Mouse (Mus musculus) lung, adult 2 months (tissue): ENCODE measurements at regions not wholly inside any gene's neighbourhood (a gene's known extent, or its start where the extent isn't known, plus 50 kb on each side); places are given as distances from the start of the nearest gene placed in this dataset.

Source experiments
- DNase-seq: peaks from one replicate; pipeline ENCODE4 v3.0.0; 2022
- H3K4me1 ChIP-seq: fragments of 200-500 bp; 2 replicates; pipeline ENCODE4 v1.6.1; 2011; ENCODE audit warnings: low read length; ENCODE audit not compliant: control insufficient read depth, insufficient read depth
- H3K4me3 ChIP-seq: fragments of 200-500 bp; replicated peaks from 2 replicates; pipeline ENCODE3; 2011; ENCODE audit warnings: low read depth, mild to moderate bottlenecking, control low read depth, low read length; ENCODE audit errors: extremely low read depth
- CTCF ChIP-seq: fragments of 200-500 bp; IDR thresholded peaks from 2 replicates; pipeline ENCODE4 v1.5.1; 2011; ENCODE audit warnings: mild to moderate bottlenecking, low read length, control low read depth; ENCODE audit not compliant: insufficient read depth
- POLR2A ChIP-seq: fragments of 200-500 bp; IDR thresholded peaks from 2 replicates; pipeline ENCODE4 v1.6.1; 2011; ENCODE audit warnings: low read depth, mild to moderate bottlenecking, control low read depth, low read length, borderline replicate concordance; ENCODE audit errors: extremely low read depth
- WGBS: fragments of 180-500 bp; shearing (Covaris S2); methylation state at CpG from one replicate; pipeline ENCODE4 v1.1.7; 2018; 5-methylcytosine and 5-hydroxymethylcytosine counted together

GRCm38 (mm10) chr5:118815783-118816182, 255.3 kb downstream of the Med13l start:
- Histone ChIP-seq H3K4me3 (no peak overlapping the region), H3K4me1 (no peaks in the 10 kb centered on the region)
- TF ChIP-seq CTCF (no peak), POLR2A (no peak)
- WGBS, result 68% methylated on average over 5 of the region's 5 CpGs
- DNase-seq, result no peak

GRCm38 (mm10) chr5:118818294-118818693, 257.8 kb downstream of the Med13l start:
- no peaks in the 10 kb centered on the region for H3K4me1 ChIP-seq
- TF ChIP-seq POLR2A, result no peak
- TF ChIP-seq CTCF, result no peak
- WGBS, result 47% methylated on average over 7 of the region's 7 CpGs
- H3K4me3 ChIP-seq, result no peak overlapping the region
- DNase-seq, result no peak

DNA sequence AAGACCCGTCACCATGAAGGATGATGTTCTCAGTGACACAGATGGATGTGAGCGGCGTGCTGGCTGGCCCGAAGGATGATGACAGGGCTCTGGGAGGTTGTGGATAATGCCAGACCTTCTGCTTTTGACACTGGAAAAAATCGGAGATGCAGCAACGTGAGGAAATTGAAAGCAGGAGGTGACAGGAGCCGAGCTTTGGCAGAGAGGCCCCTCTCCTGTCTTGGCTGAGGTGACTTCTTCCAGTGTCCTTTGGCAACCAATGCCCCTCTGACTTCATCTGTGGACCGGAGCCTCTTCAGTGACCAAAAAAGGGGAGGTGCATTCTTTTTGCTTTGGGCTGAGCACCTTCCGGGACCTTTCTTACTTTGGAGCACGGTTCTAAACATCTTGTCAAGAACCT, 264.3 kb downstream of the Med13l start:
- no peak overlapping the region for H3K4me3 ChIP-seq
- no peak for DNase-seq
- H3K4me1 ChIP-seq, result no peaks in the 10 kb centered on the region
- TF ChIP-seq CTCF (no peak), POLR2A (no peak)
- 72% methylated on average over 10 of the region's 10 CpGs for WGBS

- DNase-seq, result no peak
- Histone ChIP-seq H3K4me1 (no peaks in the 10 kb centered on the region), H3K4me3 (no peak overlapping the region)
- TF ChIP-seq POLR2A, result no peak
- no peak for TF ChIP-seq CTCF
- WGBS, result 83% methylated on average over 14 of the region's 14 CpGs
These were observed 268.7 kb downstream of the Med13l start for GRCm38 (mm10) chr5:118829031-118829698.

- WGBS, result 32% methylated on average over 6 of the region's 6 CpGs
- no peak for DNase-seq
- TF ChIP-seq POLR2A (no peak), CTCF (no peak)
- H3K4me3 ChIP-seq, result no peak overlapping the region
- no peaks in the 10 kb centered on the region for H3K4me1 ChIP-seq
These were observed 272.2 kb downstream of the Med13l start for GRCm38 (mm10) chr5:118832701-118833100.

DNA sequence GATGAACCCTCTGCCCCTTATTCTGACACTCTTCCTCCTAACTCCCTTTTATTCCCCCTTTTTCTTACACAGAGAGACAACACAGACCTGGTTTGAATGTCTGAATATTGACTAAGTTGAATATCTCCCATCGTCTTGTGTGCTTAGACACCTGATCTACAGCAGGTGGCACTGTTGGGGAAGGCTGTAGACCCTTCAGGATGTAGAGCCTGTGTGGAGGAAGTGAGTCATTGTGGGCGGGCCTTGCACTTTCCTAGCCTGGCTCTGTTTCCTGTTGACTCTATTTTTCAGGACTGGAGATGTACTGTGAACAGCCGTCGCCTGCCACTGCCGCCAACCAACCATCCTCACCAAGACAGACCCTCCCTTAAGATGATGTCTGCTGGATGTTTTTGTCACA, 273.6 kb downstream of the Med13l start:
- no peak for TF ChIP-seq CTCF
- TF ChIP-seq POLR2A, result no peak
- WGBS, result 70% methylated on average over 5 of the region's 5 CpGs
- DNase-seq, result no peak
- Histone ChIP-seq H3K4me1 (no peaks in the 10 kb centered on the region), H3K4me3 (no peak overlapping the region)

DNA sequence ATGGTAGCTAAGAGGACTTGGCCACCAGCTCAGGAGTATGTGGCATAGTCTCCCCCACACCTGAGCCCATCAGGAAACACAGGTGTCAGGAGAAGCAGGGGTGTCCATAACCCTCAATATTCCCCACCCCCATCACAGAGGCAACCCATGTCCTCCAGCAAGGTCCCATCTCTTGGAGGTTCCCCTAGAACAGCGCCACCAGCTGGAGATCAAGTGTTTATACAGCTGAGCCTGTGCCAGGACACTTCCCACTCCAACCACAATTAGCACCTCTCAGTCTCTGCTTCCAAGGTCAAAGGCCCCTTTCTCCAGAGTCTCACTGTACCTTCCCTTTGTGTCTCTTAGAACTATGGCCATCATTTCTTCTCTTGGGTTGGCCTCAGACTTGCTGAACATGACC, 276.5 kb downstream of the Med13l start:
- DNase-seq, result no peak
- TF ChIP-seq CTCF, result no peak
- no peak for TF ChIP-seq POLR2A
- WGBS, result 33% methylated on average over 1 of the region's 1 CpGs
- no peaks in the 10 kb centered on the region for H3K4me1 ChIP-seq
- H3K4me3 ChIP-seq, result no peak overlapping the region

DNA sequence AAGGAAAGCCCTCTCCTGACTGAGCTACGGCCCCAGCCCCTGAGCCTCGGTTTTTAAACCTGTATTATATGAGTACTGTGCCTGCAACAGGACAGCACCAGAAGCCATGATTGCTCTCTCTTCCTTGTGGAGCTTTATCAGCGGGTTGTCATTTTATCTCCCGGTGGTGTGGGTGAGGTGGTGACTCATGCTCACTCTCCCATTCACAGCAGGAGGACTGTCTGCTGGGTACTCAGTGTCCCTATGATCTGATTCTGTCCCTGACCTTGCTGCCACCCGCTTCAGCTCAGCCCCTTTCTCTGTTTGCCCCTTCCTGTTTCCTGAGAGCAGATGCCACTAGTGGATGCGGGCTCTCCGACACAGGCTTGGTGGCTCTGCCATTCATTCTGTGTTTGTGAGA, 277.9 kb downstream of the Med13l start:
- no peak for DNase-seq
- Histone ChIP-seq H3K4me3 (no peak overlapping the region), H3K4me1 (no peaks in the 10 kb centered on the region)
- WGBS, result 54% methylated on average over 7 of the region's 7 CpGs
- TF ChIP-seq CTCF (no peak), POLR2A (no peak)

DNA sequence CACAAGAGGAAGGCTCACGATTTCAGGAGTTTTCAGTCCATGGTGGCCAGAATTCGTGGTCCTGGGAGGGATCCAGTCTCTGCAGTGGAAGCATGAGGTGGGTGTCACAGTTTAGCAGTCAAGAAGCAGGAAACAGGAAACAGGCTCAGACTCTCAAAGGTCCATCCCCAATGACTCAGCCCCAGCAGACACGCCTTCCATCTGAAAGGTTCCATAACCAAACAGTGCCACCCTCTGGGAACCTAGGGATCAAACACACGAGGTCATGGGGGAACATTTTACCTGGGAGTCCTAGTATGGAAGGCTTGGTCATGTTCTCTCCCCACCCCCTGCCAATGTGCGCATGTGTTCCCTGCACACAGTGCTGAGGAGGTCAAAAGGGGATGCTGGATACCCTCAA, 279.4 kb downstream of the Med13l start:
- TF ChIP-seq POLR2A (no peak), CTCF (0 out of 2 replicates have a peak, but pooled peaks have one; percentile 4)
- H3K4me1 ChIP-seq, result no peaks in the 10 kb centered on the region
- no peak overlapping the region for H3K4me3 ChIP-seq
- 48% methylated on average over 5 of the region's 5 CpGs for WGBS
- no peak for DNase-seq

DNA sequence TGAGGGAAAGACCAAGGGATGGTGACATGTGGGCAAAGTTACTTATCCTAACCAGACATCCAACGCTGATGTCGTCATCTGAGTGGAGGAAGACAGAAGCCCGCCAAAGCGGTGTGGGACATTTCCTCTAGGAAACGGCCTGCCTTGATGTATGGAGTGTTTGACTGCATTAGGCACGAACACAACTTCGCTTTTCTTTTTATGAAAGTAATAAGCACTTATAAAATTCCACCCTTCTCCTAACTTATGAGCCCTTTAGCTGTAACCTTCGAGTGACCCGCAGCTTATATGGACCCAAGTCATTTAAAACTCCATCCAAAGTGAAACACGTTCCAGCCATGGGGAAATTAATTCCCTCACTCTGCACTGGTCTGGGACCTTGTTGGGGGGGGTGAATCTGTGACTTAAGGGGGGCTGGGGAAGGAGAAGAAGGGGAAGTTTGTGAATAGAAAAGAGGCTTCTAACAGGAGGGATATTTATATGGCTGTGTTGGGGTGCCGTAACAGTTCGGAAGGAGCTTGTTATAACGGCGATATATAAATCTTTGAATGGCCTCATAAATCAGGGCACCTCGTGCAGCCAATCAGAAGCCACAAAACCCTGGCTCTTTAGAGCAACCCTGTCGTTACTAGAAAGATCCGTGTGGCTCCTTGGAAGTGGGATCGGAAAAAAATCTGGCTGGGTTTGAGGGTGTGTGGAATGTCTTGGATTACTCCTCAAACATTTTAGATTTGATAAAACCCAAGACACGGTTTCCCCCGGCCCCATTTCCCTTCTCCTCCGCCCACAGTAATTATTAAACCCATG, 280.9 kb downstream of the Med13l start:
- WGBS, result 34% methylated on average over 21 of the region's 21 CpGs
- no peaks in the 10 kb centered on the region for H3K4me1 ChIP-seq
- no peak overlapping the region for H3K4me3 ChIP-seq
- no peak for DNase-seq
- TF ChIP-seq CTCF, result no peak
- TF ChIP-seq POLR2A, result no peak

- Histone ChIP-seq H3K4me3 (no peak overlapping the region), H3K4me1 (no peaks in the 10 kb centered on the region)
- peak; percentile 5 for DNase-seq
- WGBS, result 37% methylated on average over 10 of the region's 10 CpGs
- no peak for TF ChIP-seq CTCF
- no peak for TF ChIP-seq POLR2A
These were observed 281.5 kb downstream of the Med13l start for GRCm38 (mm10) chr5:118842017-118842396.
